ENCODE assay signal across 19 mouse cellular contexts in the genomic region with DNA sequence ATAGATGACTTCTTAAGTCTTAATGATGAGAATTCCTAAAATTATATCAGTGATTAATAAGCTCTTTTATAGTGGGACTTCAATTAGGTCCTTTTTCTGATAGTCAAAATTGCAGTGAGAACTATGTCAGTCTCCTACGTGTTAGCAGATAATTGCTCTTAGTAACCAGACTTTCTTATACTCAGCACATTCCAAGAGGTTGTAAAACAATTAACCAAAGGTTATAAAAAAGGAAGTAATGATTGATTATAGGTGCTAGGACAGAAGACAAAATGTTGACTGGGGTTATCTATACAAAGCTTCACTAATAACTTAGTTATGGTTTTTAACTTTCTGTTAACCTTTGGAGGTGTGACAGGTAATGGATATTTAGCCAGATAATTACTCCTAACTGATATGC.
DNase-seq lines count a peak whose midpoint lies in the region; ATAC-seq and TF ChIP-seq lines count a peak whose summit lies in the region.
"Had no signal": no experiment of that assay in that cellular context is flagged by ENCODE, and none has a peak within 500 bp of the region (broad histone marks: within the 10 kb centered on the region; RNA-seq: fewer than 3 reads in every experiment).

No protein-coding gene starts in this region.

- H3K4me2 ChIP-seq in intestine, embryonic 15.5 days (replicated peaks) = no peak overlapping the region
- no peak overlapping the region for H3K4me2 ChIP-seq in intestine, postnatal 0 days (replicated peaks; ENCODE audit: low read depth)
- no peak overlapping the region for H3K4me2 ChIP-seq in intestine, embryonic 16.5 days (ENCODE audit: low read depth, low read length)

- no peak overlapping the region for H3K27ac ChIP-seq in intestine, embryonic 15.5 days
- no peak overlapping the region for H3K27ac ChIP-seq in intestine, postnatal 0 days (ENCODE audit: low read depth, low read length)
- no peak overlapping the region for H3K27ac ChIP-seq in intestine, embryonic 16.5 days (ENCODE audit: low read length)

- WGBS in intestine, embryonic 15.5 days = 24% methylated on average over 1 of the region's 1 CpGs
- 12% methylated on average over 1 of the region's 1 CpGs for WGBS in intestine, postnatal 0 days
- WGBS in intestine, embryonic 16.5 days = 32% methylated on average over 1 of the region's 1 CpGs

- H3K36me3 ChIP-seq in intestine, embryonic 15.5 days = no peaks in the 10 kb centered on the region
- H3K36me3 ChIP-seq in intestine, postnatal 0 days (ENCODE audit: control insufficient read depth, insufficient read depth) = no peaks in the 10 kb centered on the region
- no peaks in the 10 kb centered on the region for H3K36me3 ChIP-seq in intestine, embryonic 16.5 days (ENCODE audit: control insufficient read depth, insufficient read depth, low read length)
- H3K36me3 ChIP-seq: G1E had no signal

- no peaks in the 10 kb centered on the region for H3K9me3 ChIP-seq in intestine, embryonic 15.5 days
- no peaks in the 10 kb centered on the region for H3K9me3 ChIP-seq in intestine, postnatal 0 days (ENCODE audit: control insufficient read depth)
- H3K9me3 ChIP-seq in intestine, embryonic 16.5 days (ENCODE audit: control insufficient read depth, low read length) = no peaks in the 10 kb centered on the region
- H3K9me3 ChIP-seq: G1E had no signal

- DNase-seq in heart, adult 11 months = no peak
- DNase-seq: adrenal gland, adult 2 months; adrenal gland, adult 8-10 months; adrenal gland, postnatal 10 days; adrenal gland, postnatal 14 days; adrenal gland, postnatal 25 days; adrenal gland, postnatal 36 days; B cell, adult 2 months; cerebellum, adult 11 months; cerebellum, adult 11-12 months; cerebellum, adult 18-20 months had no signal

- peak; percentile 65 for ATAC-seq in intestine, embryonic 15.5 days
- no peak for ATAC-seq in intestine, postnatal 0 days
- peak; percentile 86 for ATAC-seq in intestine, embryonic 16.5 days
- ATAC-seq: activated CD4-positive, CD25-positive, alpha-beta regulatory T cell, adult 4 months; CD4-positive, CD25-positive, alpha-beta regulatory T cell, adult 4 months; Patski had no signal

- H3K27me3 ChIP-seq in intestine, embryonic 15.5 days (replicated peaks) = no peaks in the 10 kb centered on the region
- no peaks in the 10 kb centered on the region for H3K27me3 ChIP-seq in intestine, postnatal 0 days (replicated peaks; ENCODE audit: control insufficient read depth, insufficient read depth, low read length)
- no peaks in the 10 kb centered on the region for H3K27me3 ChIP-seq in intestine, embryonic 16.5 days (replicated peaks; ENCODE audit: control insufficient read depth, insufficient read depth, low read length)
- H3K27me3 ChIP-seq: CH12.LX, Patski had no signal

- H3K9ac ChIP-seq in intestine, embryonic 15.5 days = no peak overlapping the region
- H3K9ac ChIP-seq in intestine, postnatal 0 days (ENCODE audit: low read depth, low read length) = no peak overlapping the region
- H3K9ac ChIP-seq in intestine, embryonic 16.5 days (ENCODE audit: low read depth, low read length) = no peak overlapping the region

- no peak for TF ChIP-seq CTCF in intestine, postnatal 0 days (IDR thresholded peaks at IDR 0.05; ENCODE audit: low read depth)

- H3K4me3 ChIP-seq in intestine, embryonic 15.5 days (replicated peaks) = no peak overlapping the region
- no peak overlapping the region for H3K4me3 ChIP-seq in intestine, postnatal 0 days (ENCODE audit: low read depth, low read length)
- H3K4me3 ChIP-seq in intestine, embryonic 16.5 days (ENCODE audit: low read length) = no peak overlapping the region

- H3K4me1 ChIP-seq in intestine, embryonic 15.5 days (replicated peaks) = no peaks in the 10 kb centered on the region
- H3K4me1 ChIP-seq in intestine, postnatal 0 days (replicated peaks; ENCODE audit: control insufficient read depth, insufficient read depth, low read length) = no peaks in the 10 kb centered on the region
- H3K4me1 ChIP-seq in intestine, embryonic 16.5 days (ENCODE audit: control insufficient read depth, insufficient read depth, low read length) = no peaks in the 10 kb centered on the region
